Mouse (Mus musculus): Measurements from ENCODE around the gene Rab5c.
A peak's percentile ranks its signal among the peaks of the same experiment; 100 is the strongest.

- no peak for TF ChIP-seq POLR2A (IDR thresholded peaks at IDR 0.05; ENCODE audit: low read depth, low read length)
- TF ChIP-seq CTCF (IDR thresholded peaks at IDR 0.05; ENCODE audit: extremely low read depth, insufficient read depth, insufficient read length, insufficient replicate concordance), result peak; percentile 77; the same call in 1 of the 2 replicates
Measured at GRCm38 (mm10) chr11:100702081-100702851, 35.7 kb downstream of the Rab5c start.
